Mouse (Mus musculus) liver, postnatal 0 days (tissue): ENCODE measurements at regions not wholly inside any gene's neighbourhood (a gene's known extent, or its start where the extent isn't known, plus 50 kb on each side); places are given as distances from the start of the nearest gene placed in this dataset.

Experiments used
- CTCF ChIP-seq: sonication (generic); IDR thresholded peaks from 2 replicates; pipeline ENCODE4 v1.5.1; 2016; ENCODE audit warnings: antibody characterized with exemption, low read depth
- EP300 ChIP-seq: IDR thresholded peaks from 2 replicates; pipeline ENCODE4 v1.6.1; 2016; ENCODE audit warnings: antibody characterized with exemption, low read depth, mild to moderate bottlenecking

DNA sequence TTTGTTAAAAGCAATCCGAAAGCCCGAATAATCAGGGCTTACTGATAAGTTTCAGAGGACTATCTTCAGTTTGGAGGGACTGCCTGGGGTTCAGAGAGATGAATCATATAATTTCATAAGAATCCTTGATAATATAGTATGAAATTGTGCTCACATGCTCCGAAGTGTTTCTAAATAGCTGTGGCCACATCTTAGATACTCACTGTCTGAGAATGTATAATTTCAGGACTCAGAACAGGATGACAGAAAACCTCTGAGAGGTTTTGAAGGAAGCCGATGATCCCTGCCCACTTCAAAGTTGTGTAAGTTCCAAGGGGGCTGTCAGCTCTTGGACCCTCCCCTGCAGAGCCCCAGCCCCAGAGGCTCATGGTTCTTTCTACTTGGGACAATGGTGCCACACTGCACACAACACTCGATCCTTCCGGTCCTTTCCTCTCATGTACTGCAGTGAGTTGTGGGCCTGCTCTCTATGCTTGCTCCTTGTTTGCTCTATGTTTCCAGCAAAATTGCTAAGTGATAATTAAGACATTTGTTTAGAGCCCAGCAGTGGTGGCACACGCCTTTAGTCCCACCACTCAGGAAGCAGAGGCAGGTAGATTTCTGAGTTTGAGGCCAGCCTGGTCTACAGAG is 174.0 kb downstream of the Dact1 start:
- TF ChIP-seq EP300: no peak
- TF ChIP-seq CTCF: no peak
